Mouse (Mus musculus) 3T3-L1 (cell line): ENCODE measurements around the gene Tbl2.

Experiments used
- DNase-seq: peaks from one replicate; pipeline ENCODE4 v3.0.0-alpha.2; 2015; ENCODE audit warnings: low read depth, low spot score

Gene Tbl2

DNA sequence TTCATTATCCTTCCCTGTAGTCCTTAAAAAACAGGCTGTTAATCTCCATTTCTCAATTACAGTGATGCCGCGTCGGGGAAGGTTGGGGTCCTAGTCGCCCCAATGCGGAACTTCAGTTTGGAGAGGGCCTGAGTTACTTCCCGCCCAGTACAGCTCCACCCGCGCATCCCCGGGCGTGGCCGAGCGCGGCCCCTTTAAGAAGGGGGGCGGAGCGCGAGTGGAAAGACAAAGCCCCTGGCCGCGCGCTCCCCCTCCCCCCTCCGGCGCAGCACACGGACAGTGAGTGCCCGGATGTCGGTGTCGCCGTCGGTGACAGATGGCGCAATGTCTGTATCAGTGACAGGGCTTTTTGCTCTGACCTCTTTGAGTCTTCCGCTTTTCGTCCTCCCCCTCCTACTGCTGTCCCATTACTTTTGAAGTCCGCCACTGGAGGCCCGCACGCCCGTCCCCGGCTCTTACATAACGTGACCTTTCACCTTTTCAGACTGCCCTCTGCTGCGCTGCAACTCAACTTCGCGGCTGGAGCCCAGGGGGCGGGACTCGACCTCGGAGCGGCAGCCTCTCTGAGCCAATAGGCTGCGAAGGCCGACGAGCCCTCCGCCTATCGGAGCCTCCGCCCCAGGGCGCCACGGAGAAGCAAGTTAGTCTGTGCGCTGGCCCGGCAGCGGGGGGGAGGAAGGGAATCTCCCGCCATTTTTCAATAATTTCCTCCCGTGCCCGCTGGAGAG is 37.3 kb downstream of the Tbl2 start, which contains the start of gene Baz1b:
Gene Baz1b (plus strand): TSS at position 644 of the 728 bp plus-strand sequence.
- peak; percentile 97 for DNase-seq

DNA sequence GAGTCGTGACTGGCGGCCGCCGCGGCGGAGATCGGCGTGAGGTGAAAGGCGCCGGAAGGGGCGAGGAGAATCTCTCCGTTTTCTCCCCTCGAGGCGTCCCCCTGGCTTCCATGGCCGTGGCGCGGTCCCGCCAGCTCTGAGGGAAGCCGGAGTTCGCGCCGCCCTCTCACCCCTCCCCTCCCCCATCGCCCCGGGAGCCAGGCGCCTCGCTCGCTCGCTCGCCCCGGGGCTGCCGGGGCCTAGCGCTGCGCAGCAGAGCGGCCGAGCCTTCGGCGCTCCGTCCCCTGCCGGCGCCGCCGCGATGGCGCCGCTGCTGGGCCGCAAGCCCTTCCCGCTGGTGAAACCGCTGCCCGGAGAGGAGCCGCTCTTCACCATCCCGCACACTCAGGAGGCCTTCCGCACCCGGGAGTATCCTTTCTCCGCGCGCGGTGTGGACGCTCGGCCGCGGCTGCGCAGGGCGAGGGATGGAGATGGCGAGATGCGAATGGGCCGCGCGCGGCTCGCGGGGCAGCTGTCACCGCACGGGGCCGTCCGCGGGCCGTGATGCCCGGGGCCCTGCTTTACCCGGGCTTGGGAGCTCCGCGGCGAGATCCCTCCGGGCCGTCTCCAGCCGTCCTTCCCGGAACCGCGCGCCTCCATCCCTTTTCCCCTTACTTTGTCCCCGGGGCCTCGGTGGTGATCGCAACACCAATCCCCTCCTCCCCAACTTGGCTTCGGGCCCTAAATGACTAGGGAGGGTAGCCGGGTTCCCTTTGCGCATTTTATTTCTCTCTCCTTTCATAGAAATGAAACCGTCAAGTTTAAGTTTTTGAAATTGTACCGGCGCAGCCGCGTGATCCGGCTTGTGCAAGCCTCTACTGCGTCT is 38.1 kb downstream of the Tbl2 start:
- DNase-seq, result peak; percentile 52

DNA sequence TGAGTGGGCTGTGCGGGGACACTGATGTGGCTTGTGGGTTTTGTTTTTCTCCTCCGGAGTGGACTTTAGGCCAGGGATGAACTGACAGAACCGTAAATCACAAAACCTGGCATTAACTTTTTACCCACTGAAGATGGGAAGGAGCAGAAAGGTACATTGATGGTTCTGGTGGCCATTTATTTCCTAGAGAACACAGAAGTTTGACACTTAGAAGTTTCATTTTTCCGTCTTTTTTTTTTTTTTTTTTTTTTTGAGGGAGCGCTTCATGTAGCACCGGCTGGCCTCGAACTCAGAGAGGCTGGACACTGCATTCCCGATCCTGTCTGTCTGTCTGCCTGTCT is 38.7 kb downstream of the Tbl2 start:
- peak; percentile 46 for DNase-seq

DNA sequence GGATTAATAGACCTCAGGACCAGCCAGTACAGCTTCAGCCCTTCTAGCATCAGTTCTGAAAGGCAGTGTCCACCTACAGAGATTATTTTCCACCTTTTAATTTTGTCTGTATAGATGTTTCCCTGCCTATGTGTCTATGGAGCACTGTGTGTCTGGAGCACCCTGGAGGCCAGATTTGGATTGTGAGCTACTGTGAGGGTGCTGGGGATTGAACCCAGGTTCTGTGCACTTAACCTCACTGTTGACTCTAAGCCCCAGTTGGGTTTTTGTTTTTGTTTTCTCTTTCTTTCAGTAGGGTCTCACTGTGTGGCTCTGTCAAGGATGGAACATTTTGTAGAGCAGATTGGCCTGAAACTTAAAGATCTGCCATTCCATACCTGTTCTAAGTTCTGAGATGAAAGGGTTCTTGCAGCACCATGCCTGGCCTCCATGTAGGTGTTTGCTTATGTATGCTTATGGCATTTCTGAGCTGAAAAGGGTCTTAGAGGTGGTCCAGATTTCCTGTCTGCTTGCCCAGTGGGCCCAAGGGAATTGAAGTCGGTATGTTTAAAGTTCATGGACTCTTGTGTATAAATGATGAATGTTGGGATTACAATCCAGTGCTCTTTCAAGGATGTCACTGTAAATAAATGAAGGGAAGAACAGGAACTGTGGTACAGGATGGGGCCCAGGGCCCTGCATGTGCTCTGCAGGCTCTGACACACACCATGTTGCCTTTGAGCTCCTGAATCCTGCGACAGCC is 40.0 kb downstream of the Tbl2 start:
- DNase-seq, result no peak

DNA sequence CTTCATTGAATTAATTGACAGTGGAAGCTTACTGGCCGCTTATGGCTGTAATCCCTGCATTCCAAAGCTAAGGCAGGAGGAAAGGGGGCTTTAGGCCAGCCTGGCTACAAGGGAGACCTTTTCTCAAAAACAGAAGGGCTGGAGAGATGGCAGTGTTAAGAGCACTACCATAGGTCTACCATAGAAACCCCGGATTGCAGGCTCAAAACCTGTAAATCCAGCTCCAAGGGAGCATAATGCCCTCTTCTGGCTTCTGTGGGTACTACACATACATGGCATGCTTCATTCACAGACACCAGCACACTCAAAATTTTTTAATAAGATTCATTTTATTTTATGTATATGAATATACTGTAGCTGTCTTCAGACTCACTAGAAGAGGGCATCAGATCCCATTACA is 42.2 kb downstream of the Tbl2 start:
- DNase-seq, result peak; percentile 92

DNA sequence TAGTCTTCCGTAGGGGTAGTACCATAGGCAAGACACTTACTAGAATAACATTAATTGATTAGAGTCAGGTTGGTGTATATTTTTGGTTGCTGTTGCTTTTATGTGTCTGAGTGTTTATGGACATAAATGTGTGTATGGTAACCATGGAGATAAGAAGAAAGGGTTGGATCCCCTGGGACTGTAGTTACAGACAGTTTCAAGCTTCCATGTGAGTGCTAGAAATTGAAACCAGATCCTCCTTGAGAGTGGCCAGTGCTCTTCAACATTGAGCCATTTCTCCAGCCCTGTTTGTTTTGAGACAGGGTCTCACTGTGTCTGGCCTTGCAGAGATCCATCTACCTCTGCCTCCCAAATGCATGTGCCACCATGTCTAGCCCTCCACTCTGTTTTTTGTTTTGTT is 43.0 kb downstream of the Tbl2 start:
- peak; percentile 70 for DNase-seq

DNA sequence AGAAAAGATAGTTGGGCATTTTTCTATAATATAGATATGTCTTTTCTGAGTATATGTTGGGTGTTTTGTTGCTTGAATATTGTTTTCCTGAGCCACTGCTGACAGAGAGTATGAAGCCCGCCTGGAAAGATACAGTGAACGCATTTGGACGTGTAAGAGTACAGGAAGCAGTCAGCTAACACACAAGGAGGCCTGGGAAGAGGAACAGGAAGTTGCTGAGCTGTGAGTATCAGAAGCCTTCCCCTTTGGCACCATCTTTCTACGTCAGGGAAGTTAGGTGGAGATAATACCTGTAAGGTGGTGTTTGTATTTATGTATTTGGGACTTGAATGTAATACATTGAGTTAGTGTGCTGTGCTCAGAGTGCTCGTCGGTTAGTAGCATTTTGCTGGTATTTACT is 46.9 kb downstream of the Tbl2 start:
- DNase-seq, result no peak

DNA sequence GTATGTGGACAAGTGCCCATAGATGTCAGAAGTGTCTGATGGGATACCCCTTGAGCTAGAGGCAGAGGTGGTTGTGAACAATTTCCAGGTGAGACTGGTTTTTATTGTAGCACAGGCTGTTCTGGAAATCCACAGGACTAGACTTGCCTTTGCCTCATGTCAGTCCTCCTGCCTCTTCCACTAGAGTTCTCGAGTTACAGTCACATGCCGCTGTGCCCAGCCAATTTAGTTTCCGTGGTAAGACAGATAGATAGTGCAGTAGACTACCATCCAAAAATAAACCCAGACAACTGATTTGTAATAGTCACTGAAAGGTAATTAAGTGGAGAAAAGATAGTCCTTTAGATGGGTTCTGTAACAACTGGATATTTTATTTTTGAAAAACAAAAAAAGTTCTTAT is 53.3 kb downstream of the Tbl2 start:
- DNase-seq, result peak; percentile 59

DNA sequence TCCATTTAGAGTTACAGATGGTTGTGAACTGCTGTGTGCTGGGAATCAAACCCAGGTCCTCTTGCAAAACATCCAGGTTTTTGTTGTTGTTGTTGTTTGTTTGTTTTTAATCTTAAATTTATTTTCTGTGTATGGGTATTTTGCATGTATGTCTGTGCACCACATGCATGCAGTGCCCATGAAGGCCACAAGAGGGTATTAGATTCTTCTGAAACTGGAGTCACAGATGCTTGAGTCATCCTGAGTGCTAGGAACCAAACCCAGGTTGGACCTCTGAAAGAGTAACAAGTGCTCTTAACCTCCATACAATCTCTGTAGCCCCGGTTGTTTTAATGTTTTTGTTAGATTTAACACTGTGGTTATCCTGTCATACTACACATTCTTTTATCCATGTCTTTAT is 58.7 kb downstream of the Tbl2 start:
- DNase-seq, result peak; percentile 65
